Comparison of ENCODE assay signal across 9 mouse cellular contexts in genomic region chr17:46433627-46434026, GRCm38 (mm10). TPM values are rescaled to one million over a fixed set of nuclear protein-coding genes. Genes with fewer than 3 reads are reported as not detected.
DNase-seq lines count a peak whose midpoint lies in the region; ATAC-seq lines count a peak whose summit lies in the region.
"Had no signal": no experiment of that assay in that cellular context is flagged by ENCODE, and none has a peak within 500 bp of the region (broad histone marks: within the 10 kb centered on the region; RNA-seq: fewer than 3 reads in every experiment).

No protein-coding gene starts in this region.

- H3K4me1 ChIP-seq in megakaryocyte, embryonic 14.5 days: peaks cover 22% of the 10 kb centered on the region
- peaks cover 4% of the 10 kb centered on the region; the same call in 1 of the 2 replicates for H3K4me1 ChIP-seq in forebrain, embryonic 16.5 days (replicated peaks; ENCODE audit: control insufficient read depth, insufficient read depth, low read length)

- peak overlapping the region; percentile 57 for H3K4me3 ChIP-seq in megakaryocyte, embryonic 14.5 days (replicated peaks)
- no peak overlapping the region for H3K4me3 ChIP-seq in forebrain, embryonic 16.5 days (replicated peaks; ENCODE audit: low read length)

- no peaks in the 10 kb centered on the region for H3K36me3 ChIP-seq in megakaryocyte, embryonic 14.5 days (replicated peaks; ENCODE audit: low read length)
- no peaks in the 10 kb centered on the region for H3K36me3 ChIP-seq in forebrain, embryonic 16.5 days (ENCODE audit: control insufficient read depth, insufficient read depth)

- H3K27me3 ChIP-seq in megakaryocyte, embryonic 14.5 days (replicated peaks): peaks cover 87% of the 10 kb centered on the region
- no peaks in the 10 kb centered on the region for H3K27me3 ChIP-seq in forebrain, embryonic 16.5 days (replicated peaks; ENCODE audit: control insufficient read depth, insufficient read depth, low read length)

- H3K27ac ChIP-seq in forebrain, embryonic 16.5 days (ENCODE audit: low read length): no peak overlapping the region

- no peaks in the 10 kb centered on the region for H3K9me3 ChIP-seq in megakaryocyte, embryonic 14.5 days
- no peaks in the 10 kb centered on the region for H3K9me3 ChIP-seq in forebrain, embryonic 16.5 days (ENCODE audit: control insufficient read depth, low read length)

- peak; percentile 56 for DNase-seq in kidney, postnatal 14 days
- DNase-seq in natural killer cell, adult 2 months (ENCODE audit: low spot score in 2 of 2): peak; percentile 32 to 40
- no peak for DNase-seq in ovary, postnatal 14 days (ENCODE audit: low spot score)
- no peak for DNase-seq in spleen, postnatal 36 days (ENCODE audit: low spot score in 2 of 2)

- 5% methylated on average over 17 of the region's 17 CpGs for WGBS in forebrain, embryonic 16.5 days

- H3K4me2 ChIP-seq in forebrain, embryonic 16.5 days (ENCODE audit: low read length): peak overlapping the region; percentile 18

- ATAC-seq in megakaryocyte, adult 5-6 weeks (ENCODE audit: poor library complexity, severe bottlenecking): no peak
- ATAC-seq in forebrain, embryonic 16.5 days: no peak
- no peak for ATAC-seq in activated CD4-positive, CD25-positive, alpha-beta regulatory T cell, adult 4 months

- H3K9ac ChIP-seq in forebrain, embryonic 16.5 days (replicated peaks; ENCODE audit: low read depth, low read length): no peak overlapping the region

RNA-seq across cellular contexts. Expression of gene Slc22a7, which starts 4.6 kb away (rescaled TPM):
- not detected in 2 replicates for polyA plus RNA-seq in megakaryocyte, embryonic 14.5 days (2012; ENCODE audit: insufficient read depth, low replicate concordance)
- total RNA-seq in megakaryocyte, adult 5-6 weeks (2015): not detected in 2 replicates
- total RNA-seq in megakaryocyte, adult 5-6 weeks (2017): not detected in 2 replicates
- polyA plus RNA-seq in forebrain, embryonic 16.5 days (2015; fragmentation: Nextera tagmentation; extraction: Ambion mirVana): not detected in 2 replicates
- polyA plus RNA-seq in activated CD4-positive, CD25-positive, alpha-beta regulatory T cell, adult 4 months (2017; shearing (Covaris generic)): not detected
- polyA plus RNA-seq: gonadal fat pad, adult 2 months had no signal

RNA-seq across cellular contexts. Expression of gene Crip3, which starts 4.9 kb away (rescaled TPM):
- polyA plus RNA-seq in megakaryocyte, embryonic 14.5 days (2012; ENCODE audit: insufficient read depth, low replicate concordance): not detected in 2 replicates
- not detected in 2 replicates for total RNA-seq in megakaryocyte, adult 5-6 weeks (2015)
- not detected in 2 replicates for total RNA-seq in megakaryocyte, adult 5-6 weeks (2017)
- 2.1 and 2.2 TPM in 2 replicates for polyA plus RNA-seq in forebrain, embryonic 16.5 days (2015; fragmentation: Nextera tagmentation; extraction: Ambion mirVana)
- polyA plus RNA-seq in activated CD4-positive, CD25-positive, alpha-beta regulatory T cell, adult 4 months (2017; shearing (Covaris generic)): not detected

RNA-seq across cellular contexts. Expression of gene Zfp318, which starts 50.1 kb away (rescaled TPM):
- polyA plus RNA-seq in megakaryocyte, embryonic 14.5 days (2012; ENCODE audit: insufficient read depth, low replicate concordance): 0.84 and 1.2 TPM in 2 replicates
- total RNA-seq in megakaryocyte, adult 5-6 weeks (2015): 3.9 and 10.4 TPM in 2 replicates
- 5.2 and 8.3 TPM in 2 replicates for total RNA-seq in megakaryocyte, adult 5-6 weeks (2017)
- 13.2 and 14.2 TPM in 2 replicates for polyA plus RNA-seq in forebrain, embryonic 16.5 days (2015; fragmentation: Nextera tagmentation; extraction: Ambion mirVana)
- polyA plus RNA-seq in activated CD4-positive, CD25-positive, alpha-beta regulatory T cell, adult 4 months (2017; shearing (Covaris generic)): 1 to 10 TPM; 5.4 TPM

RNA-seq across cellular contexts. Expression of gene Ttbk1, which starts 53.8 kb away (rescaled TPM):
- polyA plus RNA-seq in megakaryocyte, embryonic 14.5 days (2012; ENCODE audit: insufficient read depth, low replicate concordance): 0.06 and 0.60 TPM in 2 replicates
- total RNA-seq in megakaryocyte, adult 5-6 weeks (2015): not detected in 2 replicates
- 0.04 TPM in 1 of 2 replicates, not detected in the other for total RNA-seq in megakaryocyte, adult 5-6 weeks (2017)
- 5.1 and 5.6 TPM in 2 replicates for polyA plus RNA-seq in forebrain, embryonic 16.5 days (2015; fragmentation: Nextera tagmentation; extraction: Ambion mirVana)
- polyA plus RNA-seq in activated CD4-positive, CD25-positive, alpha-beta regulatory T cell, adult 4 months (2017; shearing (Covaris generic)): 1 to 10 TPM in 1 of 2 experiments, under 1 TPM in 1; 0.49 to 1.5 TPM

Comparison
In these comparisons a context has a peak if more than half of its experiments do, and no peak if none do; other contexts are left out.
1. DNase-seq: peak in kidney, postnatal 14 days (single experiment) and natural killer cell, adult 2 months (2 of 2); none in ovary, postnatal 14 days (single experiment) and spleen, postnatal 36 days (0 of 2).